Mouse (Mus musculus) testis, postnatal 10 days (tissue): Measurements from ENCODE around the gene Rnf17.

Experiments used
- DNase-seq: peaks from one replicate; pipeline ENCODE4 v3.0.0; 2021; ENCODE audit warnings: low spot score

Rnf17 gene

GRCm38 (mm10) chr14:56512084-56512483 lies 109.7 kb downstream of the Rnf17 start:
- peak; percentile 50 for DNase-seq

- no peak for DNase-seq
Observed at GRCm38 (mm10) chr14:56514775-56515174, 112.4 kb downstream of the Rnf17 start.

DNA sequence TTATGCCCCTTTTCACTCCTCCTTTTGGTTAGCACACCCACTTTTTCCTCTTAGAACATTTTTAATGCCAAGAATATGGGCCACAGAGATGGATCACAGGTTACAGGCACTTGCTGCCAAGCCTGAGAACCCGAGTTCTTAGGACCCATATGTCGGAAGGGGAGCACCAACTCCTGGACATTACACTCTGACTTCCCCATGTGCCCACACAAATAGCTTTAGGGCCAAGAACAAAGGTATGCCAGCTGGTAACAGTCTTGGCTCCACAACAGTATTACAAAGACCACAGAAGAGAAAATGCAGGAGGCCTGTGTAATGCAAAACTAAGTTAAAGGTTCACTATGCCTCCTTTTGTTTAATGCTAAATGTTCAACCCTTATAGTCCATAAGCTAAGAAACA lies 128.4 kb downstream of the Rnf17 start:
- no peak for DNase-seq

DNA sequence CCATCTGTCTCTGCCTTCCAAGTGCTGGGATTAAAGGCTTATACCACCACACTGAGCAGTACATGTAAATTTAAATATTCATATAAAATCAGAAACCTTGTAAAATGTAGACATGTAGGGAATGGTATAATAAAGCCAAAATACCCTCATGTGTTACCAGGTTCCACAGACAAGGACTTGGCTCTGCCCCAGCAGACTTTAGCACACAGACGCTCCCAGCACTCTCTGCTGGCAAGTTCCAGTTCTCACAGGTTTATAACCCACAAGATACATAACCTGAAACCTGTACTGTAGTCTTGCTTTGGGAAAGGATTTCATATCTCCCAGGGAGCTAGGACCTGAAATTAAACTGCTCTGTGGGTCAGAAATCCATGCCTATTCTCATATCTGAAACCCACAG lies 142.6 kb downstream of the Rnf17 start:
- DNase-seq = no peak

- DNase-seq = no peak
Observed at GRCm38 (mm10) chr14:56545491-56545890, 143.1 kb downstream of the Rnf17 start.

DNA sequence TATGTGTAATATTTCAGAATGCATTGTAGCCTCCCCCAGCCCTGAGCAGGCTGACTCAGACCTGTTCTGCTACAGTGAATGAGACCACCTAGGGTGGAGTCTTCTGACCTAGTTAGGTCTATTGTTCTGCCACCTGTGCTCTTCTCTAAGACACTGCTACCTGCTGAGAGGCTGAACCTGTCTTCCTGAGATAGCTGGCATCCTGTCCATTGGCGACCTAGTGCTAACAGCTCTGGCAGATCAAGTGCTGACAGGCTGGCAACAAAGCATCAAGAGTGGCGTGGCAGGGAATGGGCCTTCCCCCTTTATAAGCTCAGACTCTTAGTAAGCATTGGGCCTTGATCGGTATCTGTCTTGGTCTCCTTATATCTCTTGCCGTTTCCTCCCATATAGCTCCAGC lies 148.6 kb downstream of the Rnf17 start:
- DNase-seq = no peak

DNA sequence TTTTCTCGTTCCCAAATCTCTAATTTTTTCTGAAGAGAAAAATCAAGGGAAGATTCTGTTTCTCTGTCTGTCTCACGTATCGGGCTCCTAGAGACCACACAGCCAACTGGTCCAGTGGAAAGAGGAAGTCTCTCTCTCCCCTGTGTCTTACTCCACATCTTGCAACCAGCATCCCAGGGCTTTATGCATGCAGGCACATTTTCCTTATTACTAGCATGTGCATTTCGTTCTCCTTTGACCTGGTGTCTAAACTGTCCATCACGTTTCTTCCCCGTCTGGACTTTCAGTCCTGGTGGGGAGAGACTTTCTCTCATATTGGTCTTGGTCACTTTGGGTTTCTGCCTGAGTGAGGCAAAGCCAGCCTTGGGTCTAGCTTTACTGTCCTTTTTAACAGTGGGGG lies 150.5 kb downstream of the Rnf17 start:
- DNase-seq = no peak

GRCm38 (mm10) chr14:56553331-56553730 lies 150.9 kb downstream of the Rnf17 start:
- DNase-seq = no peak

GRCm38 (mm10) chr14:56554716-56555115 lies 152.3 kb downstream of the Rnf17 start:
- DNase-seq = no peak

DNA sequence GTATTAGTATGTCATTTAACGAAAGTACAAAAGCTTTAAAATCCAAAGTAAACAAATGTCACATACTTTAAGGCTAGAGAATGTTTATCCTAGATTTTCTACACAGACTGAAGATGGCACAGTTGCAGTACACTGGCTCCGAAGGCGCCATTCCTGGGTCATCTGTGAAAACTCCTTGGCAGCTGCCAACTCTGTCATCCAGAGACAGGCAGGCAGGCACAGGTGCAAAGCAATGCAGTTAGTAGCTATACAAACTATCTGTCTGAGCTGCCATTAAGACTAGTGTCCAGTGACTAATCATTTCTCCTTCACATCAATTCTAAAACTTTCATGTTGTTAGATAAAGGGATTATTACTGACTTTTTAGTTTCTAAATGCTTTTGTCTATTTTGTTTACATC lies 156.8 kb downstream of the Rnf17 start:
- DNase-seq = no peak

GRCm38 (mm10) chr14:56567476-56567875 lies 165.1 kb downstream of the Rnf17 start:
- DNase-seq = no peak

- DNase-seq = no peak
Observed at GRCm38 (mm10) chr14:56569041-56569440, 166.7 kb downstream of the Rnf17 start.

- DNase-seq = peak; percentile 97
Observed at GRCm38 (mm10) chr14:56571310-56572093, 169.1 kb downstream of the Rnf17 start.

DNA sequence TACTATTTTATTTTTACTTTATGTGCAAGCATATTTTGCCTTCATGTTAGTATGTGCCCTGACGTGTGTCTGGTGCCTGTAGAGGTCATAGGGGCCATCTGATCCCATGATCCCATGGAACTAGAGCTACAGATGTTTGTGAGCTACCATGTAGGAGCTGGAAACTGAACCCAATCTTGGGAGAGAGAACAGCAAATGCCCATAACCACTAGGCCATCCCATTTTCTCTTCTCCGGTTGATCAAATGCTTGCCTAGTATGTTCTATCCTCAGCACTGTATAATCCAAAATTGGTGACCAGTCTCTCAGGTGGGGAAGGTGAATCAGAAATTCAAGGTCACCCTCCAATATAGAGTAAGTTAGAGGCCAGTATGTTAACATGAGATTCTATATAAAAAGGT lies 170.2 kb downstream of the Rnf17 start:
- no peak for DNase-seq
